Mouse (Mus musculus): ENCODE measurements around the gene Cacna1s.

- TF ChIP-seq CTCF (IDR thresholded peaks at IDR 0.05; ENCODE audit: low read depth): no peak
- TF ChIP-seq EP300 (IDR thresholded peaks at IDR 0.05; ENCODE audit: low read depth): no peak
Measured at GRCm38 (mm10) chr1:136149702-136150101, 97.2 kb downstream of the Cacna1s start.
